Mouse (Mus musculus): ENCODE data around the gene Nudt7.

Nudt7 gene

DNA sequence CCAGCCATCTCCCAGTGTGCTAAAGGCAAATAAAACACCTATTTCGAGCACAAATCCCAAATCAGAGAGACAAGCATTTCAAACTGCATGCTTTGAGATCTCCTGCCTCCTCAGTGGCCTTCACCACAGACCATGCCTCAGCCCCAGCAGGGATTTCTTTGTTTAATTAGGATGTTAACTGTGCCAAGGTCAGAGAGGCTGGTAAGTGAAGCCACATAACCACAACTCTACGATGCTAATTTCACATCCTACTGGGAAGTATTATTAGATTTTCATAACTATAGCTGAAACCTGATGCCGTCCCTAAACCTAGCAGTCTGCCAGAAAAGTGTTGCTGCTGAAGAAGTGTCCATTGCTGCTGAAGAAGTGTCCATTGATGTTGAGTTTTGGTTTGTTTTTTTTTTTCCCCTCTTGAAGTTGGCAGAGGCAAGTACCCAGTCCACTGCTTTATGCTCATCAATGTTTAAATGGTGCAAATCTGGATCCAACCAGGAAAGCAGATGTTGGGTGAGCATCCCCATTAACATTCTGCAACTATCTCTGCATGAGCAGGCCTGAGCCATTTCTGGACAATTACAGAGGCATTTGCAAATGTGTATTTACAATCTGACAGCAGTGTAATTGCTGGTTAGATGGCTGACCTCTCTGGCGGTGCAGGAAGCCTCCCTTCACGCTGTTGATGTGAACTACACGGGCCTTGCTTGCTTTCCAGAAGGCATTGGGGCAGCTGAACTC lies 20.1 kb downstream of the Nudt7 start:
- WGBS = 83% methylated on average over 6 of the region's 6 CpGs

DNA sequence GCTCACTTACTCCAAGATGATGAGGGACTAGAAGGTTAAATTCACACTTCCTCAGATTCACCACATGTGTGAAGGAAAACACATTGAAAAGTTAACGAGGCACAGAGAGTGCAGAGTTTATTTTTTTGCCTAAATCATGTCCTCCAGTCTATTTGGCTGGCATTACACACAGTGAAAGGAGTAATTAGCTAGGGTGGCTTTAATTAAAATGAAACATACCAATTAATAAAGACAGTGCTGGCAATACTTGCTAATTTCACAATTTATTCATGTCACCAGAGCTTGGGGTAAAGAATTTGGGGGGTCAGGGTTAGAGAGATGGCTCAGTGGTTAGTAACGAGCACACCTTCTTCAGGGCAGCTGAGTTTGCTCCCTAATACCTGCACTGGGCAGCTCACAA lies 25.2 kb downstream of the Nudt7 start:
- 25% methylated on average over 2 of the region's 2 CpGs for WGBS

DNA sequence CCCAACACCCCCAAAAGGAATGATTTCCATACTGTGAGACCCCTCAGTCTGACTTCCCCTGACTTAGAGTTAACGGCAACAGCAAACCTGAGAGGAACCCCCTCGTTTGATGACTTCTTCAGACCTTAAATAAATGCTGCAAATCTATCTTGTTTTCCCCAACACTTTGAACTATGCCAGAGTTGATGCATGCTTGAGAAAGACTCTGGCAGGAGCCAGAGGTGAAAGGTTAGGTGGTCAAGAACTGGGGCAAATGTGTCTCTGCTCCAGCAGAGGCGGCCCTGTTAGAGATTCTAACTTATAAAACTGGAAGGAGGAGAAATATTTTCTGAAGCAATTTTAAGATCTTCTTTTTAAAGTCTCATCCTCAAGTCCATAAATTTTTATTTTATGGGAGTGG lies 26.3 kb downstream of the Nudt7 start:
- 88% methylated on average over 3 of the region's 3 CpGs for WGBS

GRCm38 (mm10) chr8:114163871-114164270 lies 30.5 kb downstream of the Nudt7 start:
- WGBS = 86% methylated on average over 3 of the region's 3 CpGs

DNA sequence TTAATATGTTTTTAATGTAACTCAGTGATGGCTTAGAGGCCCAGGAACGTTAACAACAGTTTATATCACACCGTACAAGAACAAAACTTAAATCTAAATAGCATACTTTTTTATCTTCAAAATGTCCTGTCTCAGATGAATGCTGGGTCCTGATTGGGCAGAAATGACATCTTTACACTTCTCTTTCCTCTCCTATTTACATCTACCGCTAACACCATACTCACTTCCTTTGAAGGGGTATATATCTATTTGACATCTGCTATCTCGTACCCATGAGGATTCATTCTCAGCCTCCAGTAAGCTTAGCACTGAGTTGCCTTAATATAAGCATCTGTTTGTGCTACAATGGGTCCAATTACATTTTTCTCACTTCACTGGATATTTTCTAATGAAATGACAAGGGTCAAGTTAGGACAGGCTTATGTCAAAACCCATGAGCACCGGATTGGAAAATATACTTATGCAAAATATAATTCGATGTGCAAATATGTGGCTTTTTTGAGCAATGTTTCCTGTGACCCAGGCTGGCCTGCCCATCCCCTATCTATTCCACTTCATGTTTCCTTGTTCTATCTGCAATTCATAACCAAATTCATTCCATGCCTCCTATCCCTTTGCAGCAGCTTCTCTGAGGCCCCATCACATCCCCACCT lies 31.2 kb downstream of the Nudt7 start:
- WGBS = 91% methylated on average over 6 of the region's 6 CpGs

- WGBS = 72% methylated on average over 2 of the region's 2 CpGs
These were observed 32.4 kb downstream of the Nudt7 start for GRCm38 (mm10) chr8:114165741-114166140.

- WGBS = 67% methylated on average over 3 of the region's 3 CpGs
These were observed 43.4 kb downstream of the Nudt7 start for GRCm38 (mm10) chr8:114176721-114177120.

DNA sequence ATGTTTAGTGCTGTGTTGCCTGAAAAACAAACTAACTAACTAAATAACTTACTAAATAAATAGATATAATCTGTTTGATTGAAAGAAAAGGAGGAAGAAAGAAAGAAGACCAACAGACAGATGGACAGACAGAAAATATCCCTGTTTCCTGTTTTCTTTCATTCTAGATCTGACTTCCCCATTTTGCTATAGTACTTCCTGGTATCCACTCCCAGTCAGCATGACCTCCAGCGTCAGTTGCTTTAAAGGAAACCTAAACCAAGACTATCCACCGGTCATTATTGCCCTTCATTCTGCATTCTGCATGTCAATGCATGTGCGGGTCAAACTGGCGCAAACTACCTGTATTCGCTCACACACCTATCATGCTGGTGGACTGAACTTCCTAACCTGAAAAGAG lies 60.0 kb downstream of the Nudt7 start:
- 87% methylated on average over 5 of the region's 5 CpGs for WGBS

DNA sequence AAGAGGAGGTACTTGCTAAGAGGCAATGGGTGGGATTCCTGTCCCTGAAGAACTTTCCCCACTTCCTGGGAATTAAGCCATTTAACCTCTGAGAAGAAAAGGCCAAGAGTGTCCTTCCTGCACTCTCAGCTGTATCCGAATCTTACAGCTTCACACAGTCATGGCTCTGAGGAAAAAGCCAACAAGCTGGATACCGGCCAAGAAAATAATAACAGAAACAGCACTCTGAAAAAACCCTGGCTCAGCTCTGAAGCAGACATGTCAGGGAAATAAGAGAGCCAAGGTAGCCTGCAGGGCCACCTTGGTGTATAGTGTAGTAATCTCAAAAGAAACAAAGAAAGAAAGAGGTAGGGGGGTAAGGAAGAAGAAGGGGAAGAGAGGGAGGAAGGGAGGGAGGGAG lies 65.6 kb downstream of the Nudt7 start:
- WGBS = 46% methylated on average over 2 of the region's 2 CpGs
